Mouse (Mus musculus) limb, embryonic 10.5 days (tissue): ENCODE results near the gene Myrip. TPM values are rescaled to one million over a fixed set of nuclear protein-coding genes. Genes with fewer than 3 reads are reported as not detected.
"Not testable (repeated sequence)": the region's sequence is repeated elsewhere in the genome, so short reads cannot be mapped to it uniquely, and the experiment has no call there.

ENCODE experiments used
- DNase-seq: peaks from one replicate; pipeline ENCODE4 v3.0.0-alpha.2; 2017; ENCODE audit warnings: low spot score
- H3K27ac ChIP-seq: fragments of 300-500 bp; sonication (generic); 2 replicates; pipeline ENCODE4 v1.5.1; 2016; ENCODE audit warnings: mild to moderate bottlenecking
- H3K27me3 ChIP-seq: fragments of 300-500 bp; sonication (generic); 2 replicates; pipeline ENCODE4 v1.6.1; 2016; ENCODE audit warnings: low read depth, mild to moderate bottlenecking; ENCODE audit not compliant: poor library complexity, severe bottlenecking
- H3K36me3 ChIP-seq: fragments of 300-500 bp; sonication (generic); 2 replicates; pipeline ENCODE4 v1.6.1; 2016; ENCODE audit warnings: mild to moderate bottlenecking, moderate library complexity
- H3K4me1 ChIP-seq: fragments of 300-500 bp; sonication (generic); 2 replicates; pipeline ENCODE4 v1.6.1; 2016
- H3K4me3 ChIP-seq: fragments of 300-500 bp; sonication (generic); 2 replicates; pipeline ENCODE4 v1.5.1; 2016; ENCODE audit warnings: mild to moderate bottlenecking, moderate library complexity
- H3K9me3 ChIP-seq: fragments of 300-500 bp; sonication (generic); replicated peaks from 2 replicates; pipeline ENCODE4 v1.6.1; 2016; ENCODE audit warnings: mild to moderate bottlenecking
- WGBS: fragments of 180-500 bp; shearing (Covaris S2); methylation state at CpG from one replicate; pipeline ENCODE4 v1.1.7; 2016; 5-methylcytosine and 5-hydroxymethylcytosine counted together
- polyA plus RNA-seq: library from polyadenylated mRNA; unstranded; fragments of >200 nt; fragmentation: Nextera tagmentation; extraction: Ambion mirVana; gene quantifications from 2 replicates; pipeline ENCODE4 v1.2.1, GENCODE M21; 2016

The Myrip gene
- polyA plus RNA-seq, 1 experiment from 2014 or later: not detected

- Histone ChIP-seq H3K27ac (no peak overlapping the region), H3K36me3 (no peaks in the 10 kb centered on the region), H3K27me3 (no peaks in the 10 kb centered on the region), H3K9me3 (no peaks in the 10 kb centered on the region), H3K4me3 (no peak overlapping the region), H3K4me1 (peaks cover 9% of the 10 kb centered on the region; the same call in 1 of the 2 replicates)
- WGBS: 86% methylated on average over 19 of the region's 19 CpGs
- DNase-seq: no peak
Measured at GRCm38 (mm10) chr9:120364653-120365283, 63.5 kb downstream of the Myrip start.

GRCm38 (mm10) chr9:120367526-120367925 is 66.2 kb downstream of the Myrip start:
- no peaks in the 10 kb centered on the region for H3K4me1 ChIP-seq
- DNase-seq: no peak
- 94% methylated on average over 1 of the region's 1 CpGs for WGBS
- no peak overlapping the region for H3K27ac ChIP-seq
- H3K27me3 ChIP-seq: no peaks in the 10 kb centered on the region
- no peaks in the 10 kb centered on the region for H3K9me3 ChIP-seq
- no peak overlapping the region for H3K4me3 ChIP-seq
- no peaks in the 10 kb centered on the region for H3K36me3 ChIP-seq

- WGBS: 88% methylated on average over 5 of the region's 5 CpGs
- DNase-seq: no peak
- H3K27ac ChIP-seq: no peak overlapping the region
Measured at GRCm38 (mm10) chr9:120371633-120372032, 70.3 kb downstream of the Myrip start.

GRCm38 (mm10) chr9:120372347-120372746 is 71.0 kb downstream of the Myrip start:
- H3K4me1 ChIP-seq: no peaks in the 10 kb centered on the region
- no peaks in the 10 kb centered on the region for H3K9me3 ChIP-seq
- H3K4me3 ChIP-seq: no peak overlapping the region
- no peak overlapping the region for H3K27ac ChIP-seq
- H3K36me3 ChIP-seq: no peaks in the 10 kb centered on the region
- H3K27me3 ChIP-seq: no peaks in the 10 kb centered on the region
- 95% methylated on average over 6 of the region's 6 CpGs for WGBS
- DNase-seq: no peak

More at GRCm38 (mm10) chr9:120371633-120372032, 70.3 kb downstream of the Myrip start:
- Histone ChIP-seq H3K4me3 (no peak overlapping the region), H3K4me1 (no peaks in the 10 kb centered on the region), H3K27me3 (no peaks in the 10 kb centered on the region), H3K9me3 (no peaks in the 10 kb centered on the region), H3K36me3 (no peaks in the 10 kb centered on the region)

GRCm38 (mm10) chr9:120377726-120378125 is 76.4 kb downstream of the Myrip start:
- Histone ChIP-seq H3K36me3 (no peaks in the 10 kb centered on the region), H3K27ac (no peak overlapping the region), H3K4me3 (no peak overlapping the region), H3K9me3 (no peaks in the 10 kb centered on the region), H3K4me1 (no peaks in the 10 kb centered on the region), H3K27me3 (no peaks in the 10 kb centered on the region)
- 37% methylated on average over 11 of the region's 11 CpGs for WGBS
- peak; percentile 61 for DNase-seq

GRCm38 (mm10) chr9:120395188-120395587 is 93.9 kb downstream of the Myrip start:
- Histone ChIP-seq H3K36me3 (no peaks in the 10 kb centered on the region), H3K27me3 (no peaks in the 10 kb centered on the region), H3K9me3 (no peaks in the 10 kb centered on the region), H3K4me1 (no peaks in the 10 kb centered on the region), H3K27ac (no peak overlapping the region), H3K4me3 (no peak overlapping the region)
- no peak for DNase-seq
- WGBS: 57% methylated on average over 9 of the region's 9 CpGs

GRCm38 (mm10) chr9:120396579-120397185 is 95.4 kb downstream of the Myrip start:
- Histone ChIP-seq H3K9me3 (no peaks in the 10 kb centered on the region), H3K4me3 (no peak overlapping the region), H3K36me3 (no peaks in the 10 kb centered on the region), H3K27me3 (no peaks in the 10 kb centered on the region), H3K27ac (no peak overlapping the region), H3K4me1 (no peaks in the 10 kb centered on the region)
- WGBS: 92% methylated on average over 7 of the region's 7 CpGs
- no peak for DNase-seq

GRCm38 (mm10) chr9:120398289-120398688 is 97.0 kb downstream of the Myrip start:
- no peaks in the 10 kb centered on the region for H3K36me3 ChIP-seq
- no peaks in the 10 kb centered on the region for H3K4me1 ChIP-seq
- no peaks in the 10 kb centered on the region for H3K27me3 ChIP-seq
- H3K4me3 ChIP-seq: no peak overlapping the region
- no peaks in the 10 kb centered on the region for H3K9me3 ChIP-seq
- H3K27ac ChIP-seq: no peak overlapping the region
- no peak for DNase-seq
- 92% methylated on average over 8 of the region's 8 CpGs for WGBS

GRCm38 (mm10) chr9:120399537-120399936 is 98.2 kb downstream of the Myrip start:
- not testable (repeated sequence) for H3K27me3 ChIP-seq, H3K27ac ChIP-seq, H3K4me3 ChIP-seq, H3K36me3 ChIP-seq, H3K4me1 ChIP-seq, DNase-seq, H3K9me3 ChIP-seq
- WGBS: 87% methylated on average over 2 of the region's 2 CpGs

GRCm38 (mm10) chr9:120402368-120402767 is 101.1 kb downstream of the Myrip start:
- Histone ChIP-seq H3K9me3 (no peaks in the 10 kb centered on the region), H3K4me3 (no peak overlapping the region), H3K36me3 (no peaks in the 10 kb centered on the region), H3K27me3 (no peaks in the 10 kb centered on the region), H3K27ac (no peak overlapping the region), H3K4me1 (no peaks in the 10 kb centered on the region)
- WGBS: 81% methylated on average over 3 of the region's 3 CpGs
- no peak for DNase-seq

GRCm38 (mm10) chr9:120403661-120404060 is 102.3 kb downstream of the Myrip start:
- H3K27ac ChIP-seq: no peak overlapping the region
- H3K4me3 ChIP-seq: no peak overlapping the region
- WGBS: 78% methylated on average over 5 of the region's 5 CpGs
- DNase-seq: no peak
- no peaks in the 10 kb centered on the region for H3K27me3 ChIP-seq
- H3K36me3 ChIP-seq: no peaks in the 10 kb centered on the region
- H3K9me3 ChIP-seq: no peaks in the 10 kb centered on the region
- no peaks in the 10 kb centered on the region for H3K4me1 ChIP-seq

- 89% methylated on average over 17 of the region's 17 CpGs for WGBS
Measured at GRCm38 (mm10) chr9:120409663-120410181, 108.4 kb downstream of the Myrip start.

GRCm38 (mm10) chr9:120410421-120410820 is 109.1 kb downstream of the Myrip start:
- H3K36me3 ChIP-seq: no peaks in the 10 kb centered on the region
- H3K4me1 ChIP-seq: no peaks in the 10 kb centered on the region
- H3K4me3 ChIP-seq: no peak overlapping the region
- peak; percentile 56 for DNase-seq
- no peak overlapping the region for H3K27ac ChIP-seq
- 30% methylated on average over 5 of the region's 5 CpGs for WGBS
- H3K27me3 ChIP-seq: no peaks in the 10 kb centered on the region
- no peaks in the 10 kb centered on the region for H3K9me3 ChIP-seq

More at GRCm38 (mm10) chr9:120409663-120410181, 108.4 kb downstream of the Myrip start:
- no peak overlapping the region for H3K4me3 ChIP-seq
- no peak overlapping the region for H3K27ac ChIP-seq
- no peaks in the 10 kb centered on the region for H3K4me1 ChIP-seq
- no peaks in the 10 kb centered on the region for H3K27me3 ChIP-seq
- no peak for DNase-seq
- H3K36me3 ChIP-seq: no peaks in the 10 kb centered on the region
- H3K9me3 ChIP-seq: no peaks in the 10 kb centered on the region
